Mouse (Mus musculus) lung, adult 2 months (tissue): ENCODE measurements around the gene Cacnb3. TPM values are rescaled to one million over a fixed set of nuclear protein-coding genes. Genes with fewer than 3 reads are reported as not detected.

Experiments
- DNase-seq: peaks from one replicate; pipeline ENCODE4 v3.0.0; 2022
- H3K4me1 ChIP-seq: fragments of 200-500 bp; 2 replicates; pipeline ENCODE4 v1.6.1; 2011; ENCODE audit warnings: low read length; ENCODE audit not compliant: control insufficient read depth, insufficient read depth
- H3K4me3 ChIP-seq: fragments of 200-500 bp; replicated peaks from 2 replicates; pipeline ENCODE3; 2011; ENCODE audit warnings: low read depth, mild to moderate bottlenecking, control low read depth, low read length; ENCODE audit errors: extremely low read depth
- CTCF ChIP-seq: fragments of 200-500 bp; IDR thresholded peaks from 2 replicates; pipeline ENCODE4 v1.5.1; 2011; ENCODE audit warnings: mild to moderate bottlenecking, low read length, control low read depth; ENCODE audit not compliant: insufficient read depth
- POLR2A ChIP-seq: fragments of 200-500 bp; IDR thresholded peaks from 2 replicates; pipeline ENCODE4 v1.6.1; 2011; ENCODE audit warnings: low read depth, mild to moderate bottlenecking, control low read depth, low read length, borderline replicate concordance; ENCODE audit errors: extremely low read depth
- WGBS: fragments of 180-500 bp; shearing (Covaris S2); methylation state at CpG from one replicate; pipeline ENCODE4 v1.1.7; 2018; 5-methylcytosine and 5-hydroxymethylcytosine counted together
- polyA plus RNA-seq: library from polyadenylated mRNA; depleted of rRNA; stranded (reverse); fragments of >200 nt; gene quantifications from 2 replicates; pipeline ENCODE4 v1.2.3, GENCODE M21; 2012

The Cacnb3 gene
- polyA plus RNA-seq, 1 experiment = 37.1 TPM

DNA sequence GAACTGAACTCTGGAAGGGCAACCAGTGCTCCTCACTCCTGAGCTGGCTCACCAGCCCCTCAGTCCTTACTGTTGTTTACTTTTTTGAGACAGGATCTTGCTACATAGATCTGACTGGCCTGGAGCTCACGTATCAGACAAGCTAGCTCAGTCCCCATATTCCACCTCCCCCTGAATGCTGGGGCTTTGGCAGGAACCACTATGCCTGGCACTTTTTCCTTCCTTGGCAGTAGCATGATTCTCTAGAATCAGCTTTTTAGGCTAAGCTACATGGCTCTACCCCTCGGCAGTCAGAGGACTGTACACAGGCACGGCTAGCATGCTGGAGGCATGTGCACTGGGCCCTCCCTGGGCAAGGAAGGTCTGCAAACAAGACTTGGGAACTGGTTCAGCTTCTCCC lies 17.4 kb downstream of the Cacnb3 start:
- DNase-seq = no peak
- Histone ChIP-seq H3K4me3 (no peak overlapping the region), H3K4me1 (no peaks in the 10 kb centered on the region)
- 83% methylated on average over 3 of the region's 3 CpGs for WGBS
- TF ChIP-seq POLR2A (no peak), CTCF (no peak)

DNA sequence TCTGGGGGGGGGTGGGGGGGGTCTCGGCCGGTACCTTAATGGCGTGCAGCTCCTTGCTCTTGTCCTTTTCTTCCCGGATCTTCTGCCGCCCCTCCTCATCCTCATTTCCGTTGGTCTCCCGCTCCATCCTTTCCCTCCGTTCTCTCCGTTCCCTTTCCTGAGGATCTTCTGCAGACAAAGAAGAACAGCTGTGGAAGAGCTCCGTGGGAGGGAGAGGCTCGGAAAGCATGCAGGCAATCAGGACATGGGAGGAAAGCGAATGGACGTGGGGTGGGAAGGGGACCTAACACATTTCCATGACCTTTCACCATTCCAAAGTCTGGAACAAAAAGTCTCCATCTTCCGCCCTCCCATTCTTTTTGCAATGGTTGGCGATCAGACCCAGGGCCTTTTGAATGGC lies 20.8 kb downstream of the Cacnb3 start:
- Histone ChIP-seq H3K4me3 (no peak overlapping the region), H3K4me1 (no peaks in the 10 kb centered on the region)
- TF ChIP-seq CTCF = no peak
- 87% methylated on average over 15 of the region's 15 CpGs for WGBS
- no peak for DNase-seq

DNA sequence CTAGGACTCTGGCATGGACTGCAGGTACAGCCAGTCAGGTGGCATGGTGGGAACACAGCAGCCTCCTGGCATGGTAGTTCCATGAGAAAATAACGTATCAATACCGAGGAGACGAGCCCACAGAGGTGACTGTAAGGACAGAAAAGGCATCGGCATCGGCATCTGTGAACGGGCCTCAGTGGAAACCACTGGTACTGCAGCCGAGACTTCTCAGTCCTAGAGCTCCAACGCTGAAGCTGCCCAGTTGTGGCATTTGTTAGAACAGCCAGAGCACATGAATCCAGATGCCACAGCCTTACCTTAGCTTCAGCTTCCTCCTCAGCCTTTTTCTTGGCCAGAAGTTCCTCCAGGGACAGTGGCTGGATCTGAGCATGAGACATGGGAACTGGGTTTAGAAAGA lies 21.5 kb downstream of the Cacnb3 start:
- H3K4me1 ChIP-seq = no peaks in the 10 kb centered on the region
- no peak overlapping the region for H3K4me3 ChIP-seq
- no peak for DNase-seq
- TF ChIP-seq POLR2A (no peak), CTCF (no peak)
- WGBS = 96% methylated on average over 8 of the region's 8 CpGs

DNA sequence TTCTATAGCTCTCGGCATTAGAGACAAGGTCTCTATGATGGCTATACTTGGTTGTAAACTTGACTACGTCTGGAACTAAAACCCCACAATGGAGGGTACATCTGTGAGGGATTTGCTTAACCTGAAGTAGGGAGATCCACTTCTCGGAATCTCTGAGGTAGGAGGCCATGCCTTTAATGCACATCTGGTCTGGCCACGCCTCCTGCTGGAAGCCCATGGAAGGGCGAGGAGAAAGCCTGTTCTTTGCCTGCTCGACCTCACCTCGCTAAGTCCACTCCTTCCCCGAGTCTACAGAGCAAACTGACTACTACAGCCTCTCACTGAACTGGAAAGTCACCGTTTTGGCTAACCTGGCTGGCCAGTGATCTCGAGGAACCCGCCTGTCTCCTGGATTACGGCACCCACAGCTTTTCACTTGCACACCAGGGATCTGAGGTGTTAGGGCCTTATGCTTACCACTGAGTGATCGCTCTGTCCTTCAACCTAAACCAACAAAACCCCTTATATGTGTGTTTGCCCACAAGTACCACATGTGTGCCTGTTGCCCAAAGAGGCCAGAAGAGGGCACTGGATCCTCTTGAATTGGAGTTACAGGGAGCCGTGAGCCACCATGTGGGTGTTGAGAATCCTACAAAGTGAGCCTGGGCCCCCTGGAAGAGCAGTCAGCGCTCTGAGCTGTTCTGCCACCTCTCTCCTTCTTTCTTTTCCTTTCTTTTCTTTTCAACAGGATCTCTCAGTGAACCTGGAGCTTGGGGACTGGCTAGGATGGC lies 26.5 kb downstream of the Cacnb3 start:
- no peak overlapping the region for H3K4me3 ChIP-seq
- no peaks in the 10 kb centered on the region for H3K4me1 ChIP-seq
- WGBS = 86% methylated on average over 15 of the region's 15 CpGs
- no peak for TF ChIP-seq POLR2A
- TF ChIP-seq CTCF = no peak
- DNase-seq = no peak

DNA sequence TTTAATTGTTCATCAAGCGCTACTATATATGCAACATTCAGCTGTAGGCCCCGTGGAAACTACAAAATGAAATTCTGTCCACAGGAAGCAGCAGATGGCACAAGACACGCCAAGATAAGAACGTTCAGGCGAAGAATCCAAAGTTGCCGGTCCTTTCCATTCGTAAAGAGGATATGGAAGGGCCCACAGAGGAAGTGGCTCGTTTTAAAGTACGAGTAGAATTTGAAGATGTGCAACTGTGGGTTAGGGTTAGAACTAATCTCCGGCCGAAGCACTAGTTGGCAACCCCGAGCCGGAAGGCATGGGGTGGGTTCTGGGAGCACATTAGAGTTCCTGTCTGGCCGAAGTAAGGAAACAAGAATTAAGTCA lies 31.5 kb downstream of the Cacnb3 start:
- peak overlapping the region; percentile 55 for H3K4me3 ChIP-seq
- under 1% methylated on average over 14 of the region's 14 CpGs for WGBS
- no peak for DNase-seq
- TF ChIP-seq POLR2A = no peak
- no peak for TF ChIP-seq CTCF
- no peaks in the 10 kb centered on the region for H3K4me1 ChIP-seq

DNA sequence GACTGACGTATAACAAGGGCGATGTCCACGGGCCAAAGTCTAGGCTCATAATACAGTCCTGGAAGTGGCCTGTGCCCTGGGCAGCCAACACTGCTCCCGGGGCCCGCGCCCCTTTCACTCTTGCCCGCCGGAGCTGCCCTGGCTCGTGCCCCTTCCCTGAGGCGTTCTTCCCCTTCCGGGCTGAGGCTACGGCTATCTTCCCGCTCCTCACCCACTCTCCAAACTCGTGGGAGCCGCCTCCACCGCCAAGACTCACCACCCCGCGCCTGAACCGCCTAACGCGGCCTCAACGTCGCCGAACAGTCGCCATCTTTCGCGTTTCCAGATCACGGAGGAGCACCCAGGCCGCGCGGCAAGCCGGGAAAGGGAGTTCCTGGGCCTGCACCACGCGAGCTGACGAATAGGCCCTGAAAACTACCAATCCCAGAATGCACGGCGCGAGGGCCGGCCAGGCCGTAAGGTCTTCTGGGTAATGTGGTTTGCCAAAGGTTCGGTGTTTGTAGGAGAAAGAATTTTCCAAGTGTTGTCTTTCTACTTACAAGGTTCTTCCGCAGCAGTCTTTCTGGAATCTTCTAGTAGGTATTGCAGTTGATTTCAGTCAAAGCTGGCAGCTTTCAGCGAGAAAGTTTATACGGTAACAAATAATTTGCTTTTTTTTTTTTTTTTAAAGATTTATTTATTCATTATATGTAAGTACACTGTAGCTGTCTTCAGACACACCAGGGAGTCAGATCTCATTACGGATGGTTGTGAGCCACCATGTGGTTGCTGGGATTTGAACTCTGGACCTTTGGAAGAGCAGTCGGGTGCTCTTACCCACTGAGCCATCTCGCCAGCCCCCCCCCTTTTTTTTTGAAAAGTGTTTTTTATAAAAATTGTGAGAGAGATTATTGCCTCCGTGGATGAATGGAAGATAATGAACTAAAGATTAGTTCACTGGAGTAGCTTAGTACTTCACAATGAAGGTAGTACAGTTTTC lies 32.2 kb downstream of the Cacnb3 start, which contains the start of gene Ddx23:
Gene Ddx23, minus strand, starts transcription at position 328 of the 979 bp plus-strand sequence.
- 3% methylated on average over 48 of the region's 48 CpGs for WGBS
- Histone ChIP-seq H3K4me3 (peak within 1 kb of the TSS; percentile 55), H3K4me1 (no peaks in the 10 kb centered on the region)
- TF ChIP-seq CTCF = no peak
- peak; percentile 86; the same call in 1 of the 2 replicates for TF ChIP-seq POLR2A
- peak; percentile 93 for DNase-seq

DNA sequence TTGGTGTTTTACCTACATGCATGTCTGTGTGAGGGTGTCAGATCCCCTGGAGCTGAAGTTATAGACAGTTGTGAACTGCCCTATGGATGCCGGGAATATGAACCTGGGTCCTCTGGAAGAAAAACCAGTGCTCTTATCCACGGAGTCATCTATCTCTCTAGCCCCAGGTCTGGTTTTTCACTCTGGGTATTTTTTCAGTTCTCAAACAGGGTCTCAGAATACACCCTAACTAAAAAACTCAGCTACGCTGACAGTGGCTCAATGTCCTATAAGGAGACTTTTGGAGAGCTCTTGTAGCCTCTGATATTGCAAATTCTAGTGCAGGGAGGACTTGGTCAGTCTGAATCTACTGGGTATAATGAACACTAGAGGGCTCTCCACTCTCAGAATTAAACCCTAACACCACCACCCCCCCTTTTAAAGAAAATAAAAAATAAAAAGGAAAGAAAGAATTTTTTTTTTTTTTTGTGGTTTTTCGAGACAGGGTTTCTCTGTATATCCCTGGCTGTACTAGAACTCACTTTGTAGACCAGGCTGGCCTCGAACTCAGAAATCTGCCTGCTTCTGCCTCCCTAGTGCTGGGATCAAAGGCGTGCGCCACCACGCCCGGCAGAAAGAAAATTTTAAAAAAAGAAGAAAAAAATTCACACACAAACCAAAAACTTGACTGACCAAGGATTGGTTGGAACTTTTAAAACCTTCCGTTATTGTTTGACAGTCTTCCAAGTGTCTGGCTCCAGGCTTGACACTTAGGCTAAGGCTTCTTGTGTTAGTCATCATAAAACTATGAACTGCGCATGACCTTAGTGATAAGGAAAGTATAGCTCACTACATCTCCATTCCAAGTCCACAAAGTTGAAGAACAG lies 33.6 kb downstream of the Cacnb3 start:
- Histone ChIP-seq H3K4me1 (no peaks in the 10 kb centered on the region), H3K4me3 (no peak overlapping the region)
- no peak for DNase-seq
- 63% methylated on average over 11 of the region's 11 CpGs for WGBS
- TF ChIP-seq POLR2A (no peak), CTCF (peak; percentile 27; the same call in 1 of the 2 replicates)

DNA sequence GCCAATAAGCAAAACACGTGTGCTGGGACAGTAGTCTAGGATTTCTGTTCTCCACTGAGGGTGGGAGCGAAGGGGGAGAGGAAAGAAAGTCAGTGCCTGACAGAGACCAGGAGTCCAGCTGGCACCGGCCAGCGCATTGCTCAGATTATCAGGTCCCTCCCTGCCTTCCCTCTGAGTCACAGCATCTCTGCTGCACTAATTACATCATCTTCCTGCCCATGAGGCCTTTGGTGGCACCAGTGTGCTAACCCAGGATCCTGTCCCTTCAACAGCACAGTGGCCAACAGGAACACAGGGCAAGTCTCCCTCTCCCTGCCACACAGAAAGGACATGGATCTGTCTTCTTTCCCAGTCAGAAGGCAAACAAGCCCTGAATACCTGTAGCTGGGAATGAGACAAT lies 42.0 kb downstream of the Cacnb3 start:
- no peak overlapping the region for H3K4me3 ChIP-seq
- TF ChIP-seq POLR2A = no peak
- TF ChIP-seq CTCF = no peak
- WGBS = 46% methylated on average over 4 of the region's 4 CpGs
- no peak for DNase-seq
- no peaks in the 10 kb centered on the region for H3K4me1 ChIP-seq

DNA sequence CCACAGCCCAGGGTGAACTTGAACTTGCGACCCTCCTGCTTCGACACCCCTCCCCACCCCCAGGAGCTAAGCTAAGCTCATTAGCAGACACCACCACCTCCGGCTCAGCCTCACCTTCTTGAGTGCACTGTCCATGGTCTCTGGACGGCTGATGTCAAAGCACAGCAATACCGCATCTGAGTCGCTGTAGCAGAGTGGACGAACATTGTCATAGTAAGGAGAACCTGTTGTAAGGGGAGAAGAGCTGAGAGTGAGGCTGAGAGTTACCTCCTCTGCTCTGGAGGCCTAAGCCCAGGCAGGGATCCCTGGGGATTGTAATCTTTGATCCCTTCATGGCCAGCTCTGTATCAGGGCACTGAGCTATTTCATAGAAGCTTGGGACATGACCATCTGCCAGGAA lies 43.1 kb downstream of the Cacnb3 start:
- H3K4me3 ChIP-seq = no peak overlapping the region
- TF ChIP-seq POLR2A = no peak
- no peak for TF ChIP-seq CTCF
- no peak for DNase-seq
- WGBS = 88% methylated on average over 7 of the region's 7 CpGs
- no peaks in the 10 kb centered on the region for H3K4me1 ChIP-seq
